Mouse (Mus musculus): Measurements from ENCODE around the gene Prlr.

DNA sequence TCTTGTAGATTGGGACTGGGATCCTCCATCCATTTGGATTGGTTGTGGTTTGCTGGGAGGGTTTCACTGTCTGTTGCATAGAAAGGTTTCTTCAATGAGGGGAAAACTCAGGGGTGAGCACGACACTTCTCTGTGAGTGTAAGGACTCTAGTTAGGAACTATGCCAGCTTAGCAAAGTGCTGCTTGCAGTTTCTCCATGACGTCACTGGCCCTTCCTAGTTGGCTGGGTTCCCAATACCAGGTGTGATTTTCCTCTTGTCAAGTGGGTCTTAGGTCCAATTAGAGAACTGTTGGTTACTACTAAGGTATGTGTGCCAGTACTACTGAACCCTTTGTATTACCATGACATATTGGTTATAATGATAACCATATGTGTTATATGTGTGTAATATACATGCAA, 51.6 kb downstream of the Prlr start:
- TF ChIP-seq EP300 (optimal IDR thresholded peaks at IDR 0.05) (no peak), CTCF (IDR thresholded peaks at IDR 0.05; ENCODE audit: low read depth) (no peak)
